ENCODE assay signal across 20 mouse cellular contexts in genomic region chr13:90970259-90971017, GRCm38 (mm10). TPM values are rescaled to one million over a fixed set of nuclear protein-coding genes. Genes with fewer than 3 reads are reported as not detected.
DNase-seq lines count a peak whose midpoint lies in the region; ATAC-seq and TF ChIP-seq lines count a peak whose summit lies in the region.
"Had no signal": no experiment of that assay in that cellular context is flagged by ENCODE, and none has a peak within 500 bp of the region (broad histone marks: within the 10 kb centered on the region; RNA-seq: fewer than 3 reads in every experiment).

No protein-coding gene starts in this region.

- peaks cover 14% of the 10 kb centered on the region for H3K4me1 ChIP-seq in G1E (ENCODE audit: insufficient read depth, low read depth, low read length)
- peaks cover 13% of the 10 kb centered on the region; the same call in 1 of the 2 replicates for H3K4me1 ChIP-seq in liver, embryonic 13.5 days (replicated peaks)
- peaks cover 8% of the 10 kb centered on the region for H3K4me1 ChIP-seq in embryonic facial prominence, embryonic 10.5 days

- no peaks in the 10 kb centered on the region for H3K36me3 ChIP-seq in G1E (replicated peaks)
- H3K36me3 ChIP-seq in liver, embryonic 13.5 days: no peaks in the 10 kb centered on the region
- no peaks in the 10 kb centered on the region for H3K36me3 ChIP-seq in embryonic facial prominence, embryonic 10.5 days (replicated peaks)
- H3K36me3 ChIP-seq: embryonic facial prominence, embryonic 12.5 days; heart, embryonic 12.5 days; hindbrain, embryonic 15.5 days had no signal

- no peak for TF ChIP-seq CTCF in G1E (IDR thresholded peaks at IDR 0.05; ENCODE audit: low read depth, low read length)

- no peak for DNase-seq in G1E (ENCODE audit: low spot score)
- DNase-seq in c-Kit-positive CD71-positive TER-119-negative erythroid progenitor cells, embryonic 14.5 days (ENCODE audit: low read depth): peak; percentile 23
- DNase-seq in liver, embryonic 13.5 days: peak; percentile 19
- no peak for DNase-seq in right cerebral cortex, postnatal 10 days (ENCODE audit: low spot score in 2 of 2)
- DNase-seq in frontal cortex, postnatal 14 days (ENCODE audit: low spot score in 2 of 2): no peak
- no peak for DNase-seq in embryonic facial prominence, embryonic 10.5 days (ENCODE audit: low spot score)
- DNase-seq: adrenal gland, postnatal 25 days; cerebellum, adult 11 months; cerebellum, adult 8-10 months; cerebellum, postnatal 14 days; embryo, embryonic 11 days; forebrain, postnatal 0 days; gastrocnemius, adult 2 months; gastrocnemius, postnatal 25 days had no signal

- 51% methylated on average over 10 of the region's 10 CpGs for WGBS in liver, embryonic 13.5 days (ENCODE audit: insufficient replicate concordance)
- 89% methylated on average over 10 of the region's 10 CpGs for WGBS in embryonic facial prominence, embryonic 10.5 days

- no peak overlapping the region for H3K4me2 ChIP-seq in liver, embryonic 13.5 days
- H3K4me2 ChIP-seq: embryonic facial prominence, embryonic 12.5 days; forebrain, embryonic 13.5 days; heart, embryonic 12.5 days; hindbrain, embryonic 15.5 days had no signal

- H3K9me3 ChIP-seq in G1E (replicated peaks): no peaks in the 10 kb centered on the region
- H3K9me3 ChIP-seq in liver, embryonic 13.5 days (replicated peaks): no peaks in the 10 kb centered on the region
- no peaks in the 10 kb centered on the region for H3K9me3 ChIP-seq in embryonic facial prominence, embryonic 10.5 days
- H3K9me3 ChIP-seq: embryonic facial prominence, embryonic 12.5 days; forebrain, embryonic 13.5 days; heart, embryonic 12.5 days; hindbrain, embryonic 15.5 days had no signal

- H3K9ac ChIP-seq in liver, embryonic 13.5 days: no peak overlapping the region
- H3K9ac ChIP-seq: embryonic facial prominence, embryonic 12.5 days; forebrain, embryonic 13.5 days; forebrain, postnatal 0 days; heart, embryonic 12.5 days; hindbrain, embryonic 15.5 days had no signal

- no peaks in the 10 kb centered on the region for H3K27me3 ChIP-seq in G1E (ENCODE audit: insufficient read depth, low read length)
- H3K27me3 ChIP-seq in liver, embryonic 13.5 days: no peaks in the 10 kb centered on the region
- no peaks in the 10 kb centered on the region for H3K27me3 ChIP-seq in embryonic facial prominence, embryonic 10.5 days (replicated peaks; ENCODE audit: low read depth, poor library complexity, severe bottlenecking)
- H3K27me3 ChIP-seq: embryonic facial prominence, embryonic 12.5 days; forebrain, embryonic 13.5 days; heart, embryonic 12.5 days; hindbrain, embryonic 15.5 days; Patski had no signal

- peak; percentile 67 for ATAC-seq in G1E (ENCODE audit: extremely low read depth, insufficient number of reproducible peaks, low FRiP score, poor library complexity, severe bottlenecking)
- peak; percentile 87 for ATAC-seq in liver, embryonic 13.5 days (ENCODE audit: low read depth)
- ATAC-seq: activated CD4-positive, CD25-positive, alpha-beta regulatory T cell, adult 4 months; forebrain, embryonic 13.5 days; forebrain, postnatal 0 days; Patski had no signal

- H3K27ac ChIP-seq in liver, embryonic 13.5 days: no peak overlapping the region
- no peak overlapping the region for H3K27ac ChIP-seq in embryonic facial prominence, embryonic 10.5 days (replicated peaks)
- H3K27ac ChIP-seq: embryonic facial prominence, embryonic 12.5 days; forebrain, embryonic 13.5 days; gastrocnemius, adult 2 months; hindbrain, embryonic 15.5 days had no signal

- H3K4me3 ChIP-seq in G1E (ENCODE audit: low read depth, low read length): no peak overlapping the region
- H3K4me3 ChIP-seq in liver, embryonic 13.5 days (replicated peaks): no peak overlapping the region
- H3K4me3 ChIP-seq in embryonic facial prominence, embryonic 10.5 days: no peak overlapping the region
- H3K4me3 ChIP-seq: embryonic facial prominence, embryonic 12.5 days; forebrain, embryonic 13.5 days; gastrocnemius, adult 2 months; heart, embryonic 12.5 days; hindbrain, embryonic 15.5 days had no signal

RNA-seq across cellular contexts. Expression of gene Rps23, which starts 47.7 kb away (rescaled TPM):
- total RNA-seq in G1E (2014; fragmentation: Nextera tagmentation) (1,211 and 1,212 TPM in 2 replicates), G1E (2017) (1,261 and 1,383 TPM in 2 replicates)
- 1,781 and 2,693 TPM in 2 replicates for polyA plus RNA-seq in G1E (2012)
- 202 and 222 TPM in 2 replicates for polyA plus RNA-seq in liver, embryonic 13.5 days (2015; fragmentation: Nextera tagmentation; extraction: Ambion mirVana)
- polyA plus RNA-seq in embryonic facial prominence, embryonic 10.5 days (2016; fragmentation: Nextera tagmentation; extraction: Ambion mirVana): 201 and 216 TPM in 2 replicates

Comparison
In these comparisons a context has a peak if more than half of its experiments do, and no peak if none do; other contexts are left out.
1. DNase-seq: peak in c-Kit-positive CD71-positive TER-119-negative erythroid progenitor cells, embryonic 14.5 days (single experiment) and liver, embryonic 13.5 days (single experiment); none in G1E (single experiment), right cerebral cortex, postnatal 10 days (0 of 2), frontal cortex, postnatal 14 days (0 of 2) and embryonic facial prominence, embryonic 10.5 days (single experiment).